Mouse (Mus musculus) monocyte, adult 2 months (primary cell): ENCODE measurements around the gene Zfyve1.

Source experiments
- DNase-seq, 2 experiments: peaks; one replicate each; pipeline ENCODE4 v3.0.0; 2022; ENCODE audit warnings: low spot score in 2 of 2, low read depth in 1 of 2

Zfyve1 gene

DNA sequence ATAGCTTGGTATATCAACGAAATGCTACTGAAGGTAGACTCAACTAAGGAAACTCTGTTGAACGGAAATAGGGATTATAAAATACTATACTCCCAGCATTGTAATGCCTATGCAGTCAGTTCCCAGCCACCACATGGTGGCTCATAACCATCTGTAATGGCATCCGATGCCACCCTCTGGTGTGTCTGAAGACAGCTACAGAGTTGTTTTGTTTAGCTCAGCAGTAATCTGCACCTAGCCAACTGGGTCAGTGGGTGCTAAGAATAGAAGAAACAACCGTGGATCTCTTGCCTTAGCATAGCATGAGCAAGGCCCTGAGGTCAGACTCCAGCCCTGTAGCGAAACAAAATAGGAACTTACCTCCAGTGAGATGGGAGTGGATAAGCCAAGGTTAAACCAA lies 72.7 kb downstream of the Zfyve1 start:
- no peak for DNase-seq

GRCm38 (mm10) chr12:83523892-83524291 lies 73.1 kb downstream of the Zfyve1 start:
- no peak for DNase-seq

GRCm38 (mm10) chr12:83523056-83523455 lies 74.0 kb downstream of the Zfyve1 start:
- no peak for DNase-seq

GRCm38 (mm10) chr12:83521083-83521482 lies 75.9 kb downstream of the Zfyve1 start:
- DNase-seq = no peak

DNA sequence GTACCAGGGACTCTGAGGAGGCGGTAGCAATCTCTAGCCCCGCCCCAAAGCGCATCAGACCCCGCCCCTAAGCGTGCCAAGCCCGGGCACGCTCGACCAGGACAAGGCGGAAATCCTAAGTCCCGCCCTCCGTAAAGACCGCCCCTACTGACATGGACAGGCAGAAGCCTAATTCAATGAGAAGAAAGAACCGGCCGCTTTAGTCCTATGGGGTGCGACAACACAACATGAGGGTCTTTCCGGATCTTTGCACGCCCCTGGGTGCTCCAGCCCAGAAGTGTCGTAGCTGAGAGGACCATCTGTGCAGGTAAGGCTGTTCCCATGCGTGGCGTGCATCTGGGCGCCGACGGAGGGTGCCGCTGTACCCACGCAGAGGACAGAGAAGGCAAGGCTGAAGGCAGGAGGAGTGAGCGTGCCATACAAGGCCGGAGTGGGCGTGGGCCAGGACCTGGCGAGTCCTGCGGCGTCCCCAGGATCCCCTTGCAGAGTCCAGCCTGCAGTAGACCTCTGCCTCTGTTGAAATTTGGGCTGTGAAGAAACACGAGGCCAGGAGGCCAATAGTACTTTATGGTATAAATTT lies 76.6 kb downstream of the Zfyve1 start, which contains the start of gene Dcaf4:
TSS of gene Dcaf4 (plus strand) at position 156 of the 580 bp plus-strand sequence.
- DNase-seq = peak; percentile 83 to 91

DNA sequence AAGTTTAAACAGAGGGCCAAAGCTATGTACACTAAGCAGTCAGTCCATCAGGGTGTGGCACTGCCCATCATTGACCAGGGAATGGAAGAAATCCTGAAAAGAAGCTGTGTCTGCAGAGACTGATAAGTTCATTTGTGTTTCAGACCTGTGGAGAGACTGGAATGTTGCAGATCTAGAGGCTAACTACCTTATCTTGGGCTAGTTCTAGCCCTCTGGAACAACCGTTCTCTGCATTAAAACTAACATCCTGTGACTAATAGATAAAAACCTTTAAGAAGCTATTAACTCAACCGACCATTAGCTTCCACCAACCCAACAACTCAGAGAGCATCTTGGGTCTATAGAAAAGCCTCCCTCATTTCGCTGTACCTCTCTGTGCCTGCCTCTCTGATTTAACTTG lies 79.4 kb downstream of the Zfyve1 start:
- DNase-seq = no peak

DNA sequence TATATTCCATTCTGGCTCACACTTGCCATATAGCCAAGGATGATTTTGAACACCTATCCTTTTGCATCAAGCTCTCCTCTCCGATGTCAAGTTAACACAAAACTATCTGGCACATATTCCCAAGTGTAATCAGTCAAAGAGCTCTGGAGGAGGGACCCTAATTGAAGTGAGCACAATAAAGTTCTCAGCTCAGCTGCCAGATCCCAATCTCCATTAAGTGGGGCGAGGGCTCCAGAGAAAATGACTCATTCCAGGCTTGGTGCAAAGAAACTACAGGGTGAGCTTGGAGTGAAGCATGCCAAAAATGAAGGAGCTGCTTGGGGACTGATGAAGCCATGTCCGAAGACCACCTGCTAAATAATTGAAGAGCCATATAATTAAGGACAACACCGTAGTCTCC lies 82.8 kb downstream of the Zfyve1 start:
- no peak for DNase-seq

GRCm38 (mm10) chr12:83513185-83513584 lies 83.8 kb downstream of the Zfyve1 start:
- no peak for DNase-seq

DNA sequence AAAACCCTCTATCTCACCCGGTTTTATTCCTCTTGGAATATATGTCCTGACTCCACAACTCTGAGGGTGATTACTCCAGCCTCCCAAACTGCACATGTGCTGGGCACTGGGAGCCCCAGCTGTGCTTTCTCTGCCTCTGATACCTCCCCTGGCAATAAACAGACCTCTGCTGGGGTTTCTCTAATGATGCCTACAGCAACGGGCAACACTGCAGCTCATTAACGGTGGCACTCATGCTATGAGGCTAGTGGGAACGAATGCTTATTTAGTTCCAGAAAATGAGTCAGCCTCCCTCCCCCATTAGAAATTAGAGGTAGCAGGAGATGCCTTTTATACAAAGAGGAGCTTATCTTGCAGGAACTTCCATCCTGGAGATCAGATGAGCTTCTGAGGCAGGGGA lies 84.2 kb downstream of the Zfyve1 start:
- DNase-seq = no peak

DNA sequence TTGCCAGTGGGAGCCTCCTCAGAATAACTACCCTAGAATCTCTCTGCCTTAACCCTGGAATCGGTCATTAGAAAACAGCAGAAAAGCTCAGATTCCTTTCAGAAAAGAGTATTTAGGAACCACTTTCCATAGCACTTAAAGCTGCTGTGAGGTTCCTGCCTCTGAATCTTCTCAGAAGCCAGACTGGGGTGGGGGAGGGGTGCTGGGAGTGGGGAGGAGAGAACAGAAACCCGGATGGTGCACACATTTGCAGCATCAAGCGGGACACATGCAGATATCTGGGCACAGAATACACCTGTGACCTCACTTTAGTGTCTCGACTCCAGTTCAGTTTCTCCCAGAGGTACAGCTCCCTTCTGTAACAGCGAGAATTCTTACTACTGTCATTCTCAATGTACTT lies 86.4 kb downstream of the Zfyve1 start:
- DNase-seq = no peak

DNA sequence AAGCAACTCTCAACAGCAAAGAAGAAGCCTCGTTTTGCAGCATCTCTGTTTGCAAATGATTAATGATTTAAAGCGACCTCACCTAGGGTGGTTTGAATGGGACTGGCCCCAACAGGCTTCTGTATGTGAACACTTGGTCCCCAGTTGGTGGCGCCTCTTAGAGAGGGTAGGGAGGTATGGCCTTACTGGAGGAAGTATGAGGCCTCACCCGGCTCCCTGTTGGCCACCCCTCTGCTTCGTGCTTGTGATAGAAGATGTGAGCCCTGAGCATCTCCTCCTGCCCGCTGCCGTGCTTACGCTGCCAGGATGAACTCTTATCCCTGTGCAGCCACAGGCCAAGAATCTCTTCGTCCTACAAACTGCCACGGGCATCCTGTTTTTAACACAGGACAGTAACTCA lies 90.5 kb downstream of the Zfyve1 start:
- no peak for DNase-seq

DNA sequence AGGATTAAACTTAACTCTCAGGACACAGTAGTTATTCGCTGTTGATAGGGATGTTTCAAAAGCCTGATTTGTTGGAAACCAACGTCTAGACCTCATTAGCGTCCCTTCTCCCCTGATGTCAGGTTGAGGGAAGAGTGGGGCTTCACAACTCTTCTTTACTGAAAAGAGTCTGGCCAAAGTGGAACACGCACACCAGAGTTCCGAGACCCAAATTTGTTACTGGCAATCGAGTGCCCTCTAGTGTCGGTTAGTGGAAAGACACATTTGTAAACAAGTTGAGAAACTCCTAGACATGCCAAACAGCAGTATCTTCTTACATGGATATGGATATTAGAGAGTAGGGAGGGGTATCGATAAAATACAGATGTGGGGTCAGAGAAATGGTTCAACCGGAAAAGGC lies 94.8 kb downstream of the Zfyve1 start:
- peak in 1 of 2 experiments; percentile 11 for DNase-seq

GRCm38 (mm10) chr12:83499256-83499655 lies 97.8 kb downstream of the Zfyve1 start:
- no peak for DNase-seq

GRCm38 (mm10) chr12:83497959-83498358 lies 99.1 kb downstream of the Zfyve1 start:
- DNase-seq = no peak

- DNase-seq = no peak
These were observed 100.3 kb downstream of the Zfyve1 start for GRCm38 (mm10) chr12:83496736-83497135.
